Mouse (Mus musculus) spleen, adult 2 months (tissue): ENCODE measurements around the gene Tex11.

Source experiments
- CTCF ChIP-seq: fragments of 200-500 bp; IDR thresholded peaks from 2 replicates; pipeline ENCODE4 v1.5.1; 2011; ENCODE audit warnings: mild to moderate bottlenecking, inconsistent platforms; ENCODE audit not compliant: insufficient read depth, insufficient read length, insufficient replicate concordance; ENCODE audit errors: extremely low read depth
- POLR2A ChIP-seq: fragments of 200-500 bp; IDR thresholded peaks from 2 replicates; pipeline ENCODE4 v1.6.1; 2011; ENCODE audit warnings: low read depth, low read length, inconsistent platforms

DNA sequence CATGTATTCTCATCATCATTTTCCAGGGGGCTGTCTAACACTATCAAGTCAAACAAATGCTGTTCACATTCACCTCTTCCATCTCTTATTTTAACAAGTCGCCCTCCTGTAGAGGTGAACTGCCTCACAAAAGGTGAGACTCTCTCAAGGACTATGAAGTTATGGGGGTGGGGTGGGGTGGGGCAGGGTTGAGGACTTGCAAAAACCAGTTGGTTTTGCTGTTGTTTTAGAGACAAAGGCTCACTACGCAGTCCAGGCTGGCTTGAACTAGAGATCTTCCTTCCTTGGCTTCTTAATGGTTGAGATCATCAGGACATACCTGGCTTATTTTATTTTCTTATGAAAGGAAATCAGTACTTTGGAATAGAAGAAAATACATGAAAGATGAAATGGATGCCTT lies 226.7 kb downstream of the Tex11 start:
- TF ChIP-seq POLR2A (no peak), CTCF (no peak)
